Mouse (Mus musculus): ENCODE results near the gene Glb1l2.

DNA sequence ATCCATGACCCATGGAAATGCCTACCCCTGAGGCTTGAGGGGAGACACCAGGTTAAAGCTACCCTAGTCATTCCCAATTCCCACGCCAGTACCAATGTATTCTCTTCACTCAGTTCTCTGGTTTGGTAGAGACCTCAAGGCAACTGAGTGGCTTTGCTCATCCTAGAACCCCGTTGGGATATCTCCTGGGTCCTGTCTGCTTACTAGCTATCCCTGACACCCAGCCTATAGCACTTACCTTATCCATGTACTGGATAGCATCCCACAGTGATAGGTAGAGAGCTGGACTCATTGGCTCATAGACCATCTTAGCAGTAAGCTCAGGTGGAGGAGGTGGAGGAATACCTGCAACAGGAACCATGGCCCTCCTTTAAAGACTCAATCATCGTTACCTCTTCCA is 38.1 kb downstream of the Glb1l2 start:
- TF ChIP-seq CTCF (IDR thresholded peaks at IDR 0.05; ENCODE audit: control insufficient read depth, insufficient read depth, insufficient read length) (no peak), MAX (IDR thresholded peaks at IDR 0.05) (no peak), MYOG (IDR thresholded peaks at IDR 0.05; ENCODE audit: control insufficient read depth, extremely low read depth, insufficient read length) (no peak)
